Mouse (Mus musculus): Measurements from ENCODE around the gene 2210017I01Rik.

Gene 2210017I01Rik

GRCm38 (mm10) chr3:92568752-92569151 is 38.5 kb downstream of the 2210017I01Rik start:
- no peak for DNase-seq (ENCODE audit: low read depth in 2 of 2, low spot score in 2 of 2)

GRCm38 (mm10) chr3:92565418-92565817 is 41.9 kb downstream of the 2210017I01Rik start:
- DNase-seq (ENCODE audit: low read depth in 2 of 2, low spot score in 2 of 2), result no peak
